Mouse (Mus musculus): ENCODE data around the gene Gm10271. TPM values are rescaled to one million over a fixed set of nuclear protein-coding genes. Genes with fewer than 3 reads are reported as not detected.

Gm10271 gene
- polyA plus RNA-seq, 1 experiment, result not detected

GRCm38 (mm10) chr10:116944144-116944543, 28.3 kb downstream of the Gm10271 start:
- peaks cover 14% of the 10 kb centered on the region for H3K4me1 ChIP-seq
- H3K36me3 ChIP-seq (replicated peaks; ENCODE audit: low read length), result peaks cover 18% of the 10 kb centered on the region
- no peak overlapping the region for H3K4me3 ChIP-seq (replicated peaks)
- H3K9me3 ChIP-seq, result peaks cover 13% of the 10 kb centered on the region
- TF ChIP-seq FLI1 (IDR thresholded peaks at IDR 0.05; ENCODE audit: low read length), result no peak
- no peak for TF ChIP-seq GATA1 (IDR thresholded peaks at IDR 0.05; ENCODE audit: borderline replicate concordance, low read length)
- H3K27me3 ChIP-seq (replicated peaks), result no peaks in the 10 kb centered on the region

DNA sequence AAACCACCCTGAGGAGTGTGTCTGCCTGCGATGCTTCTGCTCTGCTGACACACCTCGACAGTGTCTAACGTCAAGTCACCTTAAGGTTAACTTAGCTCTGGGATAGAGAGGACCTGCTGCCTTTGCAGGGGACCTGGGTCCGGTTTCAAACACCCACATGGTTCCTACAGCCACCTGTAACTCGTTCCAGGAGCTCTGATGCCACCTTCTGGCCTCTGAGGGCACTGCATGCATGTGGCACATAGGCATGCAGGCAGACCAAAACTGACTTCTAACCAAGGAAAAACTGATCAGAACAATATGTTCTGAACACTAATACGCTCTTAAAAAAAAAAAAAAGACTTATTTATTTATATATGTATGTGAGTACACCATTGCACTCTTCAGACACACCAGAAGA, 29.4 kb downstream of the Gm10271 start:
- Histone ChIP-seq H3K9me3 (peaks cover 13% of the 10 kb centered on the region), H3K4me3 (replicated peaks) (no peak overlapping the region), H3K27me3 (replicated peaks) (no peaks in the 10 kb centered on the region), H3K36me3 (replicated peaks; ENCODE audit: low read length) (peaks cover 29% of the 10 kb centered on the region), H3K4me1 (peaks cover 10% of the 10 kb centered on the region)
- TF ChIP-seq FLI1 (IDR thresholded peaks at IDR 0.05; ENCODE audit: low read length) (no peak), GATA1 (IDR thresholded peaks at IDR 0.05; ENCODE audit: borderline replicate concordance, low read length) (no peak)

DNA sequence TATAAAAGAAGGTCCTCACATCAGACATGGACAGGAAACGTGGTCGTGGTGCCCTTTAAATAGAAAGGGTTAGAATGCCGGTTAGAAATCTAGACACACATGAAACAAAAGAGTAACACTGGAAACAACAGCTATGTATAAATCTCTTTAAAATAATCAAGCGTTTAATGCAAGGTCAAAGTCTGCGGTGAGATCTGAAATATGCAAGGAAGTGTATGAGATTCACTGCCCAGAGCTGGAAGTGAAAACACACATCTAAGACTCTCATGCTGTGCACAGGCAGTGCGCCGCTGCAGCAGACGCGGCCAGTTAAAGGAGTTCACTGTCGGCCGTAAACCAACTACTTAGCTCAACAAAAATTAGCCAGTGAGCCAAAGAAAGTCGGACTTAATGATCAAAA, 37.4 kb downstream of the Gm10271 start:
- Histone ChIP-seq H3K36me3 (replicated peaks; ENCODE audit: low read length) (peaks cover 63% of the 10 kb centered on the region), H3K9me3 (no peaks in the 10 kb centered on the region), H3K4me1 (peaks cover 27% of the 10 kb centered on the region), H3K27me3 (replicated peaks) (no peaks in the 10 kb centered on the region), H3K4me3 (replicated peaks) (no peak overlapping the region)
- TF ChIP-seq GATA1 (IDR thresholded peaks at IDR 0.05; ENCODE audit: borderline replicate concordance, low read length) (no peak), FLI1 (IDR thresholded peaks at IDR 0.05; ENCODE audit: low read length) (no peak)

- TF ChIP-seq GATA1 (IDR thresholded peaks at IDR 0.05; ENCODE audit: borderline replicate concordance, low read length) (no peak), FLI1 (IDR thresholded peaks at IDR 0.05; ENCODE audit: low read length) (no peak)
- Histone ChIP-seq H3K4me1 (peaks cover 28% of the 10 kb centered on the region), H3K4me3 (replicated peaks) (no peak overlapping the region), H3K27me3 (replicated peaks) (no peaks in the 10 kb centered on the region), H3K9me3 (no peaks in the 10 kb centered on the region), H3K36me3 (replicated peaks; ENCODE audit: low read length) (peaks cover 55% of the 10 kb centered on the region)
Observed at GRCm38 (mm10) chr10:116933794-116934193, 38.6 kb downstream of the Gm10271 start.

GRCm38 (mm10) chr10:116932418-116932817, 40.0 kb downstream of the Gm10271 start:
- H3K36me3 ChIP-seq (replicated peaks; ENCODE audit: low read length), result peaks cover 51% of the 10 kb centered on the region
- no peak for TF ChIP-seq FLI1 (IDR thresholded peaks at IDR 0.05; ENCODE audit: low read length)
- no peak for TF ChIP-seq GATA1 (IDR thresholded peaks at IDR 0.05; ENCODE audit: borderline replicate concordance, low read length)
- H3K9me3 ChIP-seq, result no peaks in the 10 kb centered on the region
- H3K4me1 ChIP-seq, result peaks cover 28% of the 10 kb centered on the region
- no peaks in the 10 kb centered on the region for H3K27me3 ChIP-seq (replicated peaks)
- no peak overlapping the region for H3K4me3 ChIP-seq (replicated peaks)

GRCm38 (mm10) chr10:116931497-116932179, 40.8 kb downstream of the Gm10271 start:
- Histone ChIP-seq H3K9me3 (no peaks in the 10 kb centered on the region), H3K4me1 (peaks cover 23% of the 10 kb centered on the region), H3K27me3 (replicated peaks) (no peaks in the 10 kb centered on the region), H3K36me3 (replicated peaks; ENCODE audit: low read length) (peaks cover 51% of the 10 kb centered on the region), H3K4me3 (replicated peaks) (no peak overlapping the region)
- TF ChIP-seq GATA1 (IDR thresholded peaks at IDR 0.05; ENCODE audit: borderline replicate concordance, low read length) (no peak), FLI1 (IDR thresholded peaks at IDR 0.05; ENCODE audit: low read length) (no peak)

- Histone ChIP-seq H3K4me1 (peaks cover 18% of the 10 kb centered on the region), H3K4me3 (replicated peaks) (no peak overlapping the region), H3K36me3 (replicated peaks; ENCODE audit: low read length) (peaks cover 50% of the 10 kb centered on the region), H3K27me3 (replicated peaks) (no peaks in the 10 kb centered on the region), H3K9me3 (no peaks in the 10 kb centered on the region)
- TF ChIP-seq GATA1 (IDR thresholded peaks at IDR 0.05; ENCODE audit: borderline replicate concordance, low read length) (no peak), FLI1 (IDR thresholded peaks at IDR 0.05; ENCODE audit: low read length) (no peak)
Observed at GRCm38 (mm10) chr10:116930936-116931335, 41.5 kb downstream of the Gm10271 start.

- Histone ChIP-seq H3K4me3 (replicated peaks) (no peak overlapping the region), H3K27me3 (replicated peaks) (no peaks in the 10 kb centered on the region), H3K9me3 (no peaks in the 10 kb centered on the region), H3K36me3 (replicated peaks; ENCODE audit: low read length) (peaks cover 52% of the 10 kb centered on the region), H3K4me1 (peaks cover 18% of the 10 kb centered on the region)
- TF ChIP-seq GATA1 (IDR thresholded peaks at IDR 0.05; ENCODE audit: borderline replicate concordance, low read length), result no peak
- no peak for TF ChIP-seq FLI1 (IDR thresholded peaks at IDR 0.05; ENCODE audit: low read length)
Observed at GRCm38 (mm10) chr10:116930506-116930905, 41.9 kb downstream of the Gm10271 start.

DNA sequence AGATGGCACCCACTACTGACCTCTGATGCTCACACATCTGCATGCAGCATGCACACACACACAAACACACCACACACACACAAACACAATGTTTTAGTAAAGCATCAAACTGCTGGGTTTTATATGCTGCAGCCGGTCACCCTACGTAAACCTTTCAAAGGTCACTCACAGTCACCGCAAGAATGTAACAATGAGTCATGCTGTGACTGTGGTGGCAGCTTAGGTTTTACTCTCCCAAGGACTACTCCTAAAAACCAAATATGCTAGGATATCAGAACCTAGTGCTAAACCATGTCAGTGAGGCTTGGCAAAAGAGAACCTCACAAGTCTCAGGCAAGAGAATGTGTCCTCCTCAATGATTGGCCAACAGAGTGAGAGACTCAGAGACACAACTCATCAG, 43.6 kb downstream of the Gm10271 start:
- H3K9me3 ChIP-seq, result no peaks in the 10 kb centered on the region
- TF ChIP-seq GATA1 (IDR thresholded peaks at IDR 0.05; ENCODE audit: borderline replicate concordance, low read length) (no peak), FLI1 (IDR thresholded peaks at IDR 0.05; ENCODE audit: low read length) (no peak)
- peaks cover 23% of the 10 kb centered on the region for H3K4me1 ChIP-seq
- H3K36me3 ChIP-seq (replicated peaks; ENCODE audit: low read length), result peaks cover 54% of the 10 kb centered on the region
- no peaks in the 10 kb centered on the region for H3K27me3 ChIP-seq (replicated peaks)
- H3K4me3 ChIP-seq (replicated peaks), result no peak overlapping the region

- H3K4me3 ChIP-seq (replicated peaks), result no peak overlapping the region
- peaks cover 50% of the 10 kb centered on the region for H3K36me3 ChIP-seq (replicated peaks; ENCODE audit: low read length)
- H3K4me1 ChIP-seq, result peaks cover 24% of the 10 kb centered on the region
- H3K9me3 ChIP-seq, result no peaks in the 10 kb centered on the region
- no peaks in the 10 kb centered on the region for H3K27me3 ChIP-seq (replicated peaks)
- TF ChIP-seq GATA1 (IDR thresholded peaks at IDR 0.05; ENCODE audit: borderline replicate concordance, low read length) (no peak), FLI1 (IDR thresholded peaks at IDR 0.05; ENCODE audit: low read length) (no peak)
Observed at GRCm38 (mm10) chr10:116926428-116927113, 45.8 kb downstream of the Gm10271 start.

Measured in megakaryocyte, embryonic 14.5 days (primary cell).